Mouse (Mus musculus) kidney, postnatal 0 days (tissue): ENCODE results near the gene Plekhg5. TPM values are rescaled to one million over a fixed set of nuclear protein-coding genes. Genes with fewer than 3 reads are reported as not detected.

Experiments
- ATAC-seq: fragments of 200-750 bp; cut with Nextera tagmentation; replicated peaks from 2 replicates; pipeline ENCODE4 v1.8.0; 2017; ENCODE audit warnings: low read depth, moderate number of reproducible peaks, moderate TSS enrichment, moderate library complexity; ENCODE audit not compliant: low FRiP score
- DNase-seq: peaks from one replicate; pipeline ENCODE4 v3.0.0-alpha.2; 2016; ENCODE audit warnings: low spot score
- H3K27ac ChIP-seq: fragments of 300-500 bp; sonication (generic); 2 replicates; pipeline ENCODE4 v1.5.1; 2014; ENCODE audit warnings: mild to moderate bottlenecking
- H3K27me3 ChIP-seq: fragments of 300-500 bp; sonication (generic); 2 replicates; pipeline ENCODE4 v1.6.1; 2014; ENCODE audit warnings: low read length, mixed read lengths; ENCODE audit not compliant: insufficient read depth
- H3K36me3 ChIP-seq: fragments of 300-500 bp; sonication (generic); 2 replicates; pipeline ENCODE4 v1.6.1; 2014; ENCODE audit warnings: low read length, mixed read lengths; ENCODE audit not compliant: insufficient read depth
- H3K4me1 ChIP-seq: fragments of 300-500 bp; sonication (generic); replicated peaks from 2 replicates; pipeline ENCODE4 v1.6.1; 2014; ENCODE audit warnings: antibody characterized with exemption, low read length, mixed read lengths; ENCODE audit not compliant: insufficient read depth
- H3K4me2 ChIP-seq: fragments of 300-500 bp; sonication (generic); 2 replicates; pipeline ENCODE4 v1.6.1; 2014; ENCODE audit warnings: mild to moderate bottlenecking, low read length, moderate library complexity, mixed read lengths
- H3K4me3 ChIP-seq: fragments of 300-500 bp; sonication (generic); replicated peaks from 2 replicates; pipeline ENCODE4 v1.5.1; 2014; ENCODE audit warnings: low read depth, low read length
- H3K9ac ChIP-seq: fragments of 300-500 bp; sonication (generic); 2 replicates; pipeline ENCODE4 v1.6.1; 2014; ENCODE audit warnings: low read depth, low read length
- H3K9me3 ChIP-seq: fragments of 300-500 bp; sonication (generic); replicated peaks from 2 replicates; pipeline ENCODE4 v1.6.1; 2016; ENCODE audit warnings: low read length, inconsistent platforms, mixed read lengths
- CTCF ChIP-seq: IDR thresholded peaks from 2 replicates; pipeline ENCODE4 v1.5.1; 2016; ENCODE audit warnings: antibody characterized with exemption, low read depth, mild to moderate bottlenecking, moderate library complexity
- WGBS: fragments of 180-500 bp; shearing (Covaris S2); extraction: QIAGEN DNeasy Blood & Tissue Kit; methylation state at CpG from one replicate; pipeline ENCODE4 v1.1.7; 2014; 5-methylcytosine and 5-hydroxymethylcytosine counted together
- polyA plus RNA-seq: library from polyadenylated mRNA; unstranded; fragments of >200 nt; fragmentation: Nextera tagmentation; extraction: Ambion mirVana; gene quantifications from 2 replicates; pipeline ENCODE4 v1.2.1, GENCODE M21; 2015

Plekhg5 gene
- polyA plus RNA-seq, 1 experiment from 2014 or later: 18.3 TPM

GRCm38 (mm10) chr4:152115921-152116612 is 43.8 kb downstream of the Plekhg5 start, which contains the start of gene Tnfrsf25:
Tnfrsf25 (plus strand) TSS chr4:152115934.
- WGBS: 7% methylated on average over 30 of the region's 30 CpGs
- ATAC-seq (0 out of 2 replicates have a peak, but pooled peaks have one; percentile 19), DNase-seq (no peak)
- Histone ChIP-seq H3K27me3 (peaks cover 10% of the 10 kb centered on the region; the same call in 1 of the 2 replicates), H3K9ac (0 out of 2 replicates have a peak within 1 kb of the TSS, but pooled peaks have one; percentile 35), H3K9me3 (no peaks in the 10 kb centered on the region), H3K4me2 (peak within 1 kb of the TSS; percentile 47), H3K4me3 (0 out of 2 replicates have a peak within 1 kb of the TSS, but pooled peaks have one; percentile 2), H3K4me1 (peaks cover 23% of the 10 kb centered on the region), H3K36me3 (peaks cover 12% of the 10 kb centered on the region; the same call in 1 of the 2 replicates), H3K27ac (no peak within 1 kb of the TSS)
- no peak for TF ChIP-seq CTCF

GRCm38 (mm10) chr4:152117538-152117937 is 45.2 kb downstream of the Plekhg5 start:
- Histone ChIP-seq H3K27ac (no peak overlapping the region), H3K36me3 (peaks cover 8% of the 10 kb centered on the region; the same call in 1 of the 2 replicates), H3K4me1 (peaks cover 23% of the 10 kb centered on the region), H3K4me3 (no peak overlapping the region), H3K9me3 (no peaks in the 10 kb centered on the region), H3K9ac (no peak overlapping the region), H3K4me2 (no peak overlapping the region), H3K27me3 (peaks cover 18% of the 10 kb centered on the region; the same call in 1 of the 2 replicates)
- 77% methylated on average over 9 of the region's 9 CpGs for WGBS
- no peak for ATAC-seq
- DNase-seq: no peak
- TF ChIP-seq CTCF: no peak

GRCm38 (mm10) chr4:152119396-152120292 is 47.3 kb downstream of the Plekhg5 start:
- WGBS: 9% methylated on average over 39 of the region's 39 CpGs
- H3K27ac ChIP-seq: 0 out of 2 replicates have a peak overlapping the region, but pooled peaks have one; percentile 25
- no peak overlapping the region for H3K9ac ChIP-seq
- TF ChIP-seq CTCF: peak; percentile 71
- no peaks in the 10 kb centered on the region for H3K36me3 ChIP-seq
- peak; percentile 81 for DNase-seq
- peaks cover 30% of the 10 kb centered on the region for H3K27me3 ChIP-seq
- ATAC-seq: no peak
- peaks cover 23% of the 10 kb centered on the region for H3K4me1 ChIP-seq
- 0 out of 2 replicates have a peak overlapping the region, but pooled peaks have one; percentile 18 for H3K4me3 ChIP-seq
- peak overlapping the region; percentile 49 for H3K4me2 ChIP-seq
- no peaks in the 10 kb centered on the region for H3K9me3 ChIP-seq

GRCm38 (mm10) chr4:152120311-152121182 is 48.2 kb downstream of the Plekhg5 start:
- 3% methylated on average over 31 of the region's 31 CpGs for WGBS
- Histone ChIP-seq H3K9me3 (no peaks in the 10 kb centered on the region), H3K27me3 (peaks cover 39% of the 10 kb centered on the region), H3K4me2 (peak overlapping the region; percentile 49), H3K36me3 (no peaks in the 10 kb centered on the region), H3K9ac (0 out of 2 replicates have a peak overlapping the region, but pooled peaks have one; percentile 27), H3K4me3 (peak overlapping the region; percentile 18; the same call in 1 of the 2 replicates), H3K27ac (0 out of 2 replicates have a peak overlapping the region, but pooled peaks have one; percentile 25), H3K4me1 (peaks cover 27% of the 10 kb centered on the region)
- DNase-seq (no peak), ATAC-seq (no peak)
- TF ChIP-seq CTCF: no peak

GRCm38 (mm10) chr4:152121183-152121505 is 48.8 kb downstream of the Plekhg5 start:
- Histone ChIP-seq H3K9ac (no peak overlapping the region), H3K27me3 (peaks cover 43% of the 10 kb centered on the region), H3K36me3 (no peaks in the 10 kb centered on the region), H3K9me3 (no peaks in the 10 kb centered on the region), H3K4me2 (peak overlapping the region; percentile 49), H3K27ac (no peak overlapping the region), H3K4me3 (peak overlapping the region; percentile 18; the same call in 1 of the 2 replicates), H3K4me1 (peaks cover 27% of the 10 kb centered on the region)
- TF ChIP-seq CTCF: no peak
- DNase-seq (no peak), ATAC-seq (no peak)
- WGBS: 5% methylated on average over 12 of the region's 12 CpGs
